Mouse (Mus musculus) frontal cortex, adult 2 months (tissue): ENCODE measurements around the gene Cs. TPM values are rescaled to one million over a fixed set of nuclear protein-coding genes. Genes with fewer than 3 reads are reported as not detected.

Experiments
- DNase-seq, 2 experiments: peaks; one replicate each; pipeline ENCODE4 v3.0.0; 2022; ENCODE audit warnings: low spot score in 1 of 2; ENCODE audit errors: extremely low spot score in 1 of 2
- polyA plus RNA-seq: library from polyadenylated mRNA; depleted of rRNA; stranded (reverse); fragments of >200 nt; gene quantifications from 2 replicates; pipeline ENCODE4 v1.2.3, GENCODE M21; 2012

Gene Cs
- polyA plus RNA-seq, 1 experiment = 233 TPM

DNA sequence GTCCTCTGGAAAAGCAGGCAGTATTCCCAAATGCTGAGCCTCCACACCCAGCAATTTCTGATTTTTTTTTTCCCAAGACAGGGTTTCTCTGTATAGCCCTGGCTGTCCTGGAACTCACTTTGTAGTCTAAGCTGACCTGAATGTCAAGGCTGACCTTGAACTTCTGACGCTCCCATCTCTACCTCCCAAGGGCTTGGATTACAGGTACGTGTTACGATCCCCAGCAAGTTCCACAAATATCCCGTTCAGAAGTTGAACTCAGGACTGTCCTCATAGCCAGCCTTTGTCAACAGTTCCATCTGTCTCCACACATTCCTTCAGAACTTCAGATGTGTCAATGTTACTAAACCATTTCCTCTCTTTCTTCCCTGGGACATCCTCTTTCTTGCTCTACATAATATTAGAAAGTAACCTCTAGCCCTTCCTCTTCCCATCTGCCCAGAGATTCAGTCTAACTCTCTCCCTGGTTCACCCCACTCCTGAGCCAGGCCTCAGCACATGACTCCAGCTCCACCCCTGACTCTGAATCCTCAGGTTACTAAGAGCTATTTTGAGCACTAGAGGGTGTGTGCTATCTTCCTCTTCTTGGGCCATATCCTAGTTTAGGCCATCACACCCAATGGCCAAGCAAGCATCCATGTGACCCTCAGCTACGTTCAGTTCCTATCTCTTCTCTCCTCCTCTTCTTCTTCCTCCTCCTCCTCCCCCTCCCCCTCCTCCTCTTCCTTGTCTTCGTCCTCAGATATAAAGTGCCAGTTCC lies 35.6 kb downstream of the Cs start:
- no peak for DNase-seq

DNA sequence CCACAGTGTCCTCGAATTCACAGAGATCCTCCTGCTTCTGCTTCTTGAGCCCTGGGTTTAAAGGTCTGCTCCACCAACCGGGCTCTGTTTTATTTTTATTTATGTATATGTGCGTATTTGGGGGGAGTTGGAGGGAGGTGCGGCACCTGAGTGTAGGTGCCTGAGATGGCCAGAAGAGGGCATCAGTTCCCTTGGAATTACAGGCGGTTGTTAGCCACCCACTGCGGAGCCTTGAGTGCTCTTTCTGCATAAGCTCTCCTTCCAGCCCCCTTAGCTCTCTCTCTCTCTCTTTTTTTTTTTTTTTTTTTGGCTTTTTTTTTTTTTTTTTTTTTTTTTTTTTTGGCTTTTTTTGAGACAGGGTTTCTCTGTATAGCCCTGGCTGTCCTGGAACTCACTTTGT lies 36.9 kb downstream of the Cs start:
- DNase-seq = no peak

DNA sequence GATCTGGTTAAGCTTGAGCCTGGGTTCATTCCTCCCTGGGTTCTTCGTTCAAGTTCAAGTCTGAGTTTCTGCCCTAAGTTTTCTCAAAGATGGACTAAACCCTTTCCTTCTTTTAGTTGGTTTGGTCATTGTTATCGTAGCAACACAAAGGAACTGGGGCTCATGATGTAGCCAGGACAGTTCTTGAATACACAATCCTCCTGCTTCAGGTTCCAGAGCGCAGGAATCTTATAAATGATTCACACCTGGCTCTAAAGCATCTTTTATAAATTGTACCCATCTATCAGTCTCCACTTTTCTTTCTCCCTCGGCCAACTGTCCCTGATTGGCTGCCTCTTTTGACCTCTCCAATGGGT lies 38.5 kb downstream of the Cs start:
- DNase-seq = no peak

DNA sequence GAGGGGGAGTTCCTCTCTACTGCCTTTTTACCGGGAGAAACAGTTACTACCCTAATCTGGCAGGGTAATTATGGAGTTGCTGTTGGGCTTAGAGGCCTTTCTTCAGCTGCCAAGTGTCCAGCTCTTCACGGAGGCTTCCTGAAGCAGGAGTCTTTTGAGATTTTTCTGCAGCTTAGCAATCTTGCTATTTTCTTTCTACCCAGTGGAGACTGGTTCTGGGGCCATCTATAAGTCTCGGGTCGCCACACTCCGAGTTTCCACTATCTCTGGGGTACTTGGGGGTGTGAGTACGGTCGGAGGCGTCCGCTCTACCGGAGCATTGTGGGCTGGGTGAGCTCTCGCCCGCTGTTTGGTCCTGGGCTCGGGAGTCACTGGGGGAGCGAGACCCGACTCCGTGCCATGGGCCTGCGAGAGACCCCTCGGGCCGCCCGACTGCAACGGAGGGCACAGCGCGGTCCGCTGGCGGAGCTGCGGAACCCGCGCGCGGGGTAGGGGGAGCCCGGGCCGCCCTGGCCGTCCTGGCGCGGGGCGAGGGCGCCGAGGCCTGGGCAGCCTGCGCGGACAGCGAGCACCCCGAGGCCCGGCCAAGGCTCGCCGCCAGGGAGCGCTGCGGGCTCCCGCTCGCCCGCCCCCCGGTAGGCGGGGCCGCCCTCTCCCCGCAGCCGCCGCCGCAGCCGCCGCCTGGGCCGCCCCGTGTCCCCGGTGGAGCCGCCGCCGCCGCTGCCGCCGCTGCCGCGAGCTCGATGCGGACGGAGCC lies 39.1 kb downstream of the Cs start, which contains the start of gene Ankrd52:
TSS of gene Ankrd52 (plus strand) at position 661 of the 757 bp plus-strand sequence.
- peak in 1 of 2 experiments; percentile 75 for DNase-seq

DNA sequence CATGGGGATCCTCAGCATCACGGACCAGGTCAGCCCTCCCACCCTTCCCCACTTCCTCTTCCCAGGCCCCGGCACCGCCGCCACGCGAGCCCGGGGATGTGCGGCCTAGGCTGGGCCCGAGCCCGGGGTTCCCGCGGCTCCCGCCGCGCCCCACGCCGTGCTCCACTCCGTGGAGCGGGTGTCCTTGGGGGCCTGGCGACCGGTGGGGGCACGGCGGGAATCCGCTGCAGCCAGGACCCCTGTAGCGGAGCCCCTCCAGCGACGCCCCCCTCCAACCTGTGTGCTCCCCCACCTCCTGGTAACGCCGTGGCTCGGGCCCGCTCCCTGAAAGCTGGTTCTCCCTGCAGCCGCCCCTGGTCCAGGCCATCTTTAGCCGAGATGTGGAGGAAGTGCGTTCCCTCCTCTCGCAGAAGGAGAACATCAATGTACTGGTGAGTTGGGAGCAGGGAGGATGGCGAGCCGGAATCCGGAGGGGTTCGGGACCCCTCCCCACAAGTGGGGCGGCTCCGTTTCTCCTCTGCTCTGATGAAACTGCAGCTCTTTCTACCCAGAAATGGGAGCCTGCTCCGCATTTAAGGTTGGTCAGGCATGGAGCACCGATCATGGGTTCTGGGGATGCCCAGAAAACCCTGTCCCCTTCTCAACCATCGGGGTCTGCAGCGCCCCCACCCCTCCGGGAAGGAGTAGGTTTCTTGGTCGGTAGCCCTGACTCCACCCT lies 39.8 kb downstream of the Cs start:
- peak in 1 of 2 experiments; percentile 45 for DNase-seq

DNA sequence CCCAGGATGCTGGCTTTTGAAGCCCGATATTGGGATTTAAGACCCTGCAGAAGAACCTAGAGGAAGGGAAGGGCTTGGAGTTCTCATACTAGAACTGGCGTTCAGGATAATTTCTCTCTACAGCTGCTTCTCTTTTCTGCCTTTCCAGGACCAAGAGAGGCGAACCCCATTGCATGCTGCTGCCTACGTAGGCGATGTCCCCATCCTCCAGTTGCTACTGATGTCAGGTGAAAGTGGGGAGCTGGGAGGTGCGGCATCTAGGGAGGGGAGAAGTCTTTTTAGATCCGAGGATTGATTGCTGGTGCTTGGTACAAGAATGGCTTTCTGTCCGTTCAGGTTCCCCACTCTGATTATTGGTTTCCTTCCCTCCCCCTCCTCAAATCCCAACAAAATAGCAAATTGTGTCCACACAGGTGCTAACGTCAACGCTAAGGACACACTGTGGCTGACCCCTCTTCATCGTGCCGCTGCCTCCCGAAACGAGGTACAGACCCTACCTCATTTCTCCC lies 40.5 kb downstream of the Cs start:
- DNase-seq = peak in 1 of 2 experiments; percentile 42

DNA sequence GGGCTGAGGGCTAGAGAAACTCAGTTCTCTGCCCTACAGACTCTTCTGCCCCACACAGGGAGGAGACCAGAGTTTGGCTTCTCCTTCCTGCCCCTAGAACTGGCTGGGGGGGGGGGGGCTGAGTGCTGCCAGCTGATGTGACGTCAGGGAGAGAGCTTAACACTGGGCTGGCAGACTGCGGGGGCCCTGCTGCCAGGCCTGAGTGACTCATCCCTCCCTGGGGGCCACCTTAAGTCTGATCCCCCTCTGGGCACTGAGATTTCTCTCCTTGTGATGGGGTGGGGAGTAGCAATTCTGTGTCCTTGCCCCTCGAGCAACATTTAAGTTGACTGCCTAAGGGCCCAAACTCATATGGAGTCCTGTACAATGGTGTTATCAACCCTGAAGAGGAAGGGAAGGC lies 40.9 kb downstream of the Cs start:
- peak in 1 of 2 experiments; percentile 54 for DNase-seq

DNA sequence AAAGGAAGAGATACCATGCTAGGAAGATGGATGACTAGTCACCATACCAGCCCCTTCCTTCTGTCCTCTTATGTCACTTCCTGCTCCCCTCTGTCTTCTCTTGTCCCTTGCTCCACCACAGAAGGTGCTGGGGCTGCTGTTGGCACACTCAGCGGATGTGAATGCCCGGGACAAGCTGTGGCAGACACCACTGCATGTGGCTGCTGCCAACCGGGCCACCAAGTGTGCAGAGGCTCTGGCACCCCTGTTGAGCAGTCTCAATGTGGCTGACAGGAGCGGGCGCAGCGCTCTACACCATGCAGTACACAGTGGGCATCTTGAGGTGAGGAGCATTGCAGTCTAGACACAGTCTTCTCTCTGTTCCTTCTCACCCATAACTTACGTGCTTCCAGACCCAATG lies 41.7 kb downstream of the Cs start:
- no peak for DNase-seq

DNA sequence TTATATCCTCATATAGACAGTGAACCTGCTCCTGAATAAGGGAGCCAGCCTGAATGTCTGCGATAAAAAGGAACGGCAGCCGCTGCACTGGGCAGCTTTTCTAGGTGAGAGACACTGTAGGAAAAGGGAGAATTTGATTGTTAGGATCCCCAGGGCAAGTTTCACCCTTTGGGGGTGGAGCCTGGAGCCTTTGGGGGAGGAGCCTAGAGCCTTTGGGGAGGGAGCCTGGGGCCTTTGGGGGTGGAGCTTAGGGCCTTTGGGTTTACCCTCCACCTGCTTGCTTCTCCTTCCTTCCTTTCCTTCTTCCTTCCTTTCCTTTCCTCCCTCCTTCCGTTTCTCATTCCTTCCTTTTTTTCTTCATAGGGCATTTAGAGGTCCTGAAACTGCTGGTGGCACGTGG lies 43.0 kb downstream of the Cs start:
- no peak for DNase-seq

DNA sequence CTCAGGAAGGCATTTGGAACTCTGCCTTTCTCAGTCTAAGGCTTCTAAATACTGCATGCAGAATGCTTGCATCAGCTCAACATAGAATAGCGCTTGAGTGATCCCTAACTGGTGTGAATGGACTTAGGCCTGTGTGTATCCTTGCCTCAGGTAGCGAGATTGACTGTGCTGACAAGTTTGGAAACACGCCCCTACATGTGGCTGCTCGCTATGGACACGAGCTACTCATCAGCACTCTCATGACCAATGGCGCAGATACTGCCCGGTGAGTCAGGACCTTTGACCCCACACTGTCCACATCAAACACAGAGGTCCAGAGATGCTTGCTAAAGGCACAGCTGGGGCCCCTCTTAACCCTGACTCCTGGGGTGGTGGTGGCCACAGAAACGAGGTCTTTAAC lies 44.9 kb downstream of the Cs start:
- DNase-seq = no peak

DNA sequence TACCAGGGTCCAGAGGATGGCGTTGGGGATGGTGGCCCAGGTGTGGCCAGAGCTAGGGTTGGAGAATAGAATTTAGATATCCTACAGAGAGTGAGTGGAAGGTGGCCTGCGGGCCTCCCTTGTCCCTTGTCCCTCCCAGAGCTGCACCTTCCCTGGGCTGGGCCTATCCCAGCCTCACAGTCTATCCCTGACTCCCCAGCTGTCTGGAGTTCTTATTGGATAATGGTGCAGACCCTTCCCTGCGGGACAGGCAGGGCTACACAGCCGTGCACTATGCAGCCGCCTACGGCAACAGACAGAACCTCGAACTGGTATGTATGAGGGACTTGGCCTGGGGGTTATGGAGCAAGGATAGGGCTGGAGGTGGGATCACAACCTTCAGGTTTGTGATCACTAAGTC lies 48.4 kb downstream of the Cs start:
- DNase-seq = no peak

DNA sequence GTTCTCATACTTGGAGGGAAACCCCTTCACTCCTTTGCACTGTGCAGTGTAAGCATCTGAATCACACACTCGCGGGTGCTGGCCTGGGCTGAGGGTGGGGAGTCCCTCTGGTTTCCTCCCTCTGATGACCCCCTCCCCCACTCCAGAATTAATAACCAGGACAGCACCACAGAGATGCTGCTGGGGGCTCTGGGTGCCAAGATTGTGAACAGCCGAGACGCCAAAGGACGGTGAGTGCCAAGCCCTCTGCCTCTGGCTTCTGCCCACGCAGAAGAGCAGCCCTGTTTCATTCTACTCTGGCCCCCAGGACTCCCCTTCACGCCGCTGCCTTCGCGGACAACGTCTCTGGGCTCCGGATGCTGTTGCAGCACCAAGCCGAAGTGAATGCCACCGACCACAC lies 51.4 kb downstream of the Cs start:
- DNase-seq = no peak

DNA sequence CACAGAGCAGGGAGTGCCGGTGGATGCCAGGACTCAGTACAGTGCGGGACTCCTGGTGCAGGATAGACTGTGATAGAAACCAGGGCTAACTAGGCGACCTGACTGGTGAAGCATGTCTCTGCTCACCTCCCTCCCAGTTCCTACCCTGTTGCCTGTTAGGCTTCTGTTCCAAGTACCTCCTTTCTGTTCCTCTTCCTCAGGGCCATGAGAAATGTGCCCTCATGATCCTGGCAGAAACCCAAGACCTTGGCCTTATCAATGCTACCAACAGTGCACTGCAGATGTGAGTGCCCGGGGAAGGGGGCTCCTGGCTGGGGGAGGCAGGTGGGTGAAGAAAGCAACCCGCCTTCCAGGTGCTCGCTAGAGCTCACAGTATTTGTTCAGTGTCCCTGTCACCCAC lies 52.0 kb downstream of the Cs start:
- no peak for DNase-seq

DNA sequence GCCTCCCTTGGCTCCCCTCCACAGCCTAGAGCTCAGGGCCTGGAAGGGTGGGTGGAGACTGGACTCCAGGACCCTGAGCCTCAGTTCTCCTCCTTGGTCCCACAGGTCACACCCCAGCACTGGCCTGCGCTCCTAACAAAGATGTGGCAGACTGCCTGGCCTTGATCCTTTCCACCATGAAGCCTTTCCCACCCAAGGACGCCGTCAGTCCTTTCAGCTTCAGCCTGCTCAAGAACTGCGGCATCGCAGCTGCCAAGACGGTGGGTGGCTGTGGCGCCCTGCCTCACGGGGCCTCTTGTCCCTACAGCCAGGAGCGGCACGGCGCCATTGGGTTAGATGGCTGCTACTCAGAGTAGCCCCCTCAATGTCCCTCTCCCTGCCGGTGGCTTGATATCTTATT lies 52.8 kb downstream of the Cs start:
- DNase-seq = no peak

DNA sequence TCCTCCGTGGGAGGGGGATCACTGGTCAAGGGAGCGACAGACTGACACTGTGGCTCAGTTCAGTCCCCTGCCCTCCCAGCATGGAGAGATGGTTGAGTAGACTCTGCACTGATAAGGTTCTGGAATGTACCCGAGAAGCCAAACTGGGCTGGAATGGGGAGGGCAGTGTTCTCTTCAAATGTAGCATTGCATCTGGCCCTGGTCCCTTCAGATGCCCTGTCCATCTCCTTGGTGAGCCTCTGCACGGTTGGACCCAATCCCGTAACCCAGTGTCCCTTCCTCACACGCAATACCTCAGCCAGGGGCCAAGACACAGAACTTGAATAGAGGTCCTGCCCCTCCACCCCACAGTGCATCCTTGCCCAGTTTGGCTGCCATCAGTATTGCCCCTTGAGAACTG lies 54.3 kb downstream of the Cs start:
- no peak for DNase-seq

DNA sequence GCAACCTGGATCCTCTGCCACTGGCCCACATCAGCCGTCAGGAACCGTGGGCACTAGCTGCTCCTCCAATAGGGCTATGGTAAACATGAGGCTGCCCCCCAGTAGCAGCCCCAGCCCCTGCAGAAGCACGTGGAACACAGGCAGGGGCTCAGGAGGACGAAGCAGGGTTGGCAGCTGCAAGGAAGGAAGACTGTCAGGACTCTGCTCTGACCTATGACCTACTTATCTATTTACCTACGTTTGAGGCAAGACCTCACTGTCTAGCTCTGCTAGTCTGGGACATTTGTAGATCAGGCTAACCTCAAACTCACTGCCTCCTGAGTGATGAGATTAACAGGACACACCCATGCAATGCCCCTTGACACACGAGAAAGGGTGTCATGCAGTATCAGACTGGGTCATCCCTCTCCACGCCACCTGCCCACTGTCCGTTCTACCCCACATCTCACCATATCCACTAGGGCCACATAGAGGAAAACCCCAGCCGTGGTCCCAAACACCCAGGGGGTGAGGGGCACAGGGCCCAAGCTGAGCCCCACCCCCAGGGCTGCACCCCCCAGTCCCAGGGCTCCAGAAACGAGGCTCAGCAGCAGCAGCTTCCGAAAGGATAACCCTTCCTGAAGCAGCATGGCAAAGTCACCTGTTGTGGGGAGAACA lies 58.6 kb downstream of the Cs start:
- no peak for DNase-seq

DNA sequence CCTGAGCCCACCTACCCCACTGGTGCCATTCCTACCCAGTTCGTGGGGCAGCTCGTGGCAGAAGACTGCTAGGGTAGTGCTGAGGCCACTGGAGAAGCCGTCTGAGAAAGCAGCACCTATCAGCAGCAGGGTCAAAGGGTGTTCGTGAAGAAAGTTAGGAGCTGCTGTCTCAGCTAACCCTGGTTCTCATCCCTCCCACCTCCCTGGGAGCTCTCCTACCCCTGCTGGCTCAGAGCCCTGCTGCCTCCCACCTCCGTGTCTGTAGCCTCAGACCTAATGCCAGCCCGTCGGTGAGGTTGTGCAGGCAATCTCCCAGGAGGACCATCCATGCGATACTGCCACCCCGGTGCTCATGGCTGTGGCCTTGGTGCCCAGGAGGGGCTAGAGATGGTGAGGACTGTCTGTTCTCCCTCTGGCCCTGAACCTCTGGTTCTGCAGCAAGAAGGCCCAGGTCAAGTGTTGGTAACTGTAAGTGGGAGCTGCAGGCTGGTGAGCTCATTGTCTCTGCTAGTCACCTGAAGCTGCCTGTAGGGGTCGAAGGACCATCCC lies 59.3 kb downstream of the Cs start:
- DNase-seq = no peak

DNA sequence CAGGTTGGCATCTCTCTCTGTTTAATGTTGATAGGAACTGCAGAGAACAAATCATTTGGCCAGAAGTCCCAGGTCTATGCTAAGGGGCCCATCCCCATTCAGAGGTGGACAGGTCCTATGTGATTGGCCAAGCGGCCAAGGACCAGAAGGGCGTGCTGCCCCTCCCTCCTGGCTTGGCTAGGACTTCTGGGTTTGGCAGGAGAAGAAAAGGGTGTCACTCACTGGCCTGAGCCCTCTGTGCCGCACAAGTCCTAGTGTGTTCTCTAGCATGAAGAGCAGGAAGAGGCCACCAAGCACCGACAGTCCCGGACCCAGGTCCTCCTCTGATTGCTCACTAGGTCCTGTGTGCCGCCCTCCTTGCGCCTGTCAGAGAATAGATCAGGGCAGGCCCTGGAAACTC lies 59.9 kb downstream of the Cs start:
- no peak for DNase-seq

DNA sequence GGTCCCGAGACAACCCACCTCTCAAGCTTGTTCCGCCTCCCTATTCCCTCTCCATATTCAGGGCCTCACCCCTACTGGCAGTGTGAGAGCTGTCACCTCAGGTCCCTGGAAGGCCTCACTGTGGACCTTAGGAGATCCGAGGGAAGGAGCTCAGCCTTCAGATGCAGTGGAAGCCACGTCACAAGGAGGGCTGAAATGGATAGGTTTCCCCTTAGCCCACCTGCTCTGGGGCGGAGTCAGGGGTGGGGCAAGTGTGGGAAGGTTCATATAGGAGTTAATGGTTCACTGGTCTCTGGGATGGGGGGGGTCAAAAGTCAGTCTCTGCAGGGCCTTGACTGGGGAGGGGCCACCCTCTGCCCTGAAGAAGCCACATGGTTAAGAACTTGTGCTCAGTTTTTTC lies 62.8 kb downstream of the Cs start:
- no peak for DNase-seq

DNA sequence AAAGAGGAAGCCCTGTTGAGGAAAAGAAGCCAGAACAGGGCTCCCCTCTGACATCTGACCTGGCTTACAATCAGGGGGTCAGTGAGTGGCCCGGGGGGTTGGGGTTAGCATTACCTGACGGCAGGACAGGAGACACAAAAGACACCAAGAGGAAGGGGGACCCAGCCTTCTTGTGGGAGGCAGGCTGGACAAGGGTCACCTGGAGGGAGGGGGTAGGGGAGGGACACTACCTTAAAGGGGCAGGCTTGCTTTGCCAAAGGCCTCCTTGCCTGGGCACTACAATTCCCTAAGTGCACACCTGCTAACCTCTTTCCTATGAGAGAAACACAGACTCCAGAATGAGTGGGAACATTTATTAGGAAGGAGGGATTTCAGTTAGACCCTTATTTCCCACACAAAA lies 63.5 kb downstream of the Cs start, which contains the start of gene Slc39a5:
TSS of gene Slc39a5 (minus strand) at position 174 of the 400 bp plus-strand sequence.
- DNase-seq = no peak
